ENCODE assay signal across 7 mouse cellular contexts in the genomic region with DNA sequence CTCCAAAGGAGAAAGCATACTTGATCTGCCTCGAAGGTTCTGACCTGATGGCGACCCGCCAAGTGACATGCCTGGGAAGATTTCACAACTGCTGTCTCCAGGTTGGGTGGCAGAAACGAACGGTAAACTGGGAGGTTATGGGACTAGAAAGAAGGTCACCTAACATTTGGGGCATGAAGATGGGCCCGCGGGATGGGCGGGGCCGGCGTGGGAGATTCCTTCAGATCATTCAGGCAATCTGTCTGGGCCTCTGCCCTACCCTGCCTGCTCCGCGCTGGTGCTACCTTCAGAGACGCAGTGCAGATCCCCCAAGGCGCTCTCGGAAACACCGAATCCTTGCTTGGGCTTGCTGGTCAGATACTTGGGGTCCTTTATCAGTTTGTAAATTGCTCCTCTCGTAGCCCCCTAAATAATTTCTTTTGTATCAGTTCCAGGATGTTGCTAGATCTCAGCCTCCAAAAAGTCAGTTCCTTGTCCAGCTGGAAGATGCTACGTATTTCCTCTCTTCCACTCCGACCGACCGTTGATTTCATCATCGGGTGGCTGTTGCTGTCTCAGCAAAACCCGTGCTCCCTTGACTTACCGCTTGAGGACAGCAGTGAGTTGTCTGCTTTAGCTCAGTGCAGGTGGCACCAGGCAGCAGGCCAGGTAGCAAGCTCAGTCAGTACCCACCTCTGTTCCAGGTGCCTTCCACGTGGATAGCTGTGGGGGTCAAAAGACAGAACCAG. TPM values are rescaled to one million over a fixed set of nuclear protein-coding genes. Genes with fewer than 3 reads are reported as not detected.
DNase-seq lines count a peak whose midpoint lies in the region; ATAC-seq and TF ChIP-seq lines count a peak whose summit lies in the region.

No protein-coding gene starts in this region.

- DNase-seq in MEL (ENCODE audit: low read depth, low spot score): peak; percentile 64
- DNase-seq in cerebellum, adult 11 months: peak; percentile 72
- peak; percentile 63 to 72 for DNase-seq in left cerebral cortex, postnatal 25 days (ENCODE audit: low spot score in 2 of 2)
- DNase-seq in right cerebral cortex, postnatal 4 days: peak; percentile 47

- H3K4me2 ChIP-seq in forebrain, embryonic 15.5 days (replicated peaks): peak overlapping the region; percentile 48
- H3K4me2 ChIP-seq in intestine, embryonic 15.5 days (replicated peaks): peak overlapping the region; percentile 54

- ATAC-seq in forebrain, embryonic 15.5 days (replicated peaks): peak; percentile 43; the same call in 1 of the 2 replicates
- ATAC-seq in intestine, embryonic 15.5 days: peak; percentile 63
- peak; percentile 77 for ATAC-seq in megakaryocyte progenitor cell, adult 5-6 weeks (replicated peaks; ENCODE audit: poor library complexity)

- intact Hi-C loops in left cerebral cortex, postnatal 25 days (cut with DNase I): loop anchor here (5.0 kb wide), 1 partner anchor 117 kb away; no protein-coding TSS in a partner anchor

- peak overlapping the region; percentile 57 to 76 for H3K4me3 ChIP-seq in MEL (ENCODE audit: control insufficient read depth in 1 of 2, insufficient read depth in 1 of 2, low read depth in 2 of 2, low read length in 2 of 2)
- peak overlapping the region; percentile 29 for H3K4me3 ChIP-seq in forebrain, embryonic 15.5 days
- H3K4me3 ChIP-seq in intestine, embryonic 15.5 days (replicated peaks): 0 out of 2 replicates have a peak overlapping the region, but pooled peaks have one; percentile 10

- TF ChIP-seq EP300 in MEL (IDR thresholded peaks at IDR 0.05; ENCODE audit: low read depth in 1 of 2, low read length in 2 of 2): no peak

- peak; percentile 37 to 43 (median 40) for TF ChIP-seq CTCF in MEL (IDR thresholded peaks at IDR 0.05 in 2 of 3, conservative IDR thresholded peaks at IDR 0.05 in 1 of 3; ENCODE audit: control insufficient read depth in 1 of 3, insufficient read depth in 1 of 3, low read depth in 2 of 3, low read length in 3 of 3, poor library complexity in 1 of 3, severe bottlenecking in 1 of 3)

- H3K9me3 ChIP-seq in MEL (replicated peaks; ENCODE audit: insufficient read depth, low read length): no peaks in the 10 kb centered on the region
- H3K9me3 ChIP-seq in forebrain, embryonic 15.5 days: no peaks in the 10 kb centered on the region
- no peaks in the 10 kb centered on the region for H3K9me3 ChIP-seq in intestine, embryonic 15.5 days

- peaks cover 0 to 15% of the 10 kb centered on the region in 2 experiments; a peak in 2 of 4 replicates for H3K36me3 ChIP-seq in MEL (ENCODE audit: control insufficient read depth in 1 of 2, insufficient read depth in 2 of 2, low read length in 2 of 2)
- no peaks in the 10 kb centered on the region for H3K36me3 ChIP-seq in forebrain, embryonic 15.5 days
- no peaks in the 10 kb centered on the region for H3K36me3 ChIP-seq in intestine, embryonic 15.5 days

- peak; percentile 10 for TF ChIP-seq RAD21 in MEL (IDR thresholded peaks at IDR 0.05; ENCODE audit: low read depth, low read length)

- peaks cover 7 to 15% of the 10 kb centered on the region in 2 experiments for H3K4me1 ChIP-seq in MEL (ENCODE audit: control insufficient read depth in 1 of 2, insufficient read depth in 2 of 2, low read length in 2 of 2)
- peaks cover 5% of the 10 kb centered on the region for H3K4me1 ChIP-seq in forebrain, embryonic 15.5 days
- peaks cover 4% of the 10 kb centered on the region for H3K4me1 ChIP-seq in intestine, embryonic 15.5 days (replicated peaks)

- WGBS in forebrain, embryonic 15.5 days: 12% methylated on average over 25 of the region's 25 CpGs
- WGBS in intestine, embryonic 15.5 days: 8% methylated on average over 25 of the region's 25 CpGs

- no peak for TF ChIP-seq POLR2A in MEL (IDR thresholded peaks at IDR 0.05; ENCODE audit: control insufficient read depth in 1 of 2, insufficient read depth in 1 of 2, low read depth in 1 of 2, low read length in 2 of 2, poor library complexity in 1 of 2)

- no peaks in the 10 kb centered on the region for H3K79me2 ChIP-seq in MEL (ENCODE audit: control insufficient read depth, insufficient read depth, low read length, poor library complexity)

- H3K9ac ChIP-seq in MEL (ENCODE audit: control insufficient read depth, low read depth, low read length, poor library complexity, severe bottlenecking): peak overlapping the region; percentile 63
- H3K9ac ChIP-seq in forebrain, embryonic 15.5 days (replicated peaks): peak overlapping the region; percentile 30; the same call in 1 of the 2 replicates
- H3K9ac ChIP-seq in intestine, embryonic 15.5 days: no peak overlapping the region

- no peaks in the 10 kb centered on the region for H3K27me3 ChIP-seq in MEL (ENCODE audit: control insufficient read depth in 1 of 2, insufficient read depth in 2 of 2, low read length in 2 of 2)
- no peaks in the 10 kb centered on the region for H3K27me3 ChIP-seq in forebrain, embryonic 15.5 days
- H3K27me3 ChIP-seq in intestine, embryonic 15.5 days (replicated peaks): 0 out of 2 replicates have a peak, but pooled peaks cover 5% of the 10 kb centered on the region

- peak overlapping the region; percentile 45 for H3K27ac ChIP-seq in MEL (ENCODE audit: control insufficient read depth, low read depth, low read length)
- no peak overlapping the region for H3K27ac ChIP-seq in forebrain, embryonic 15.5 days (replicated peaks)
- no peak overlapping the region for H3K27ac ChIP-seq in intestine, embryonic 15.5 days

TF ChIP-seq in MEL, 35 proteins besides CTCF, POLR2A, EP300 and RAD21:
- peak; percentile 48 for TF ChIP-seq ETS1 (IDR thresholded peaks at IDR 0.05; ENCODE audit: low read depth, low read length)
- TF ChIP-seq ZMIZ1 (IDR thresholded peaks at IDR 0.05; ENCODE audit: low read depth, low read length): no peak
- TF ChIP-seq CHD2 (IDR thresholded peaks at IDR 0.05; ENCODE audit: low read length): no peak
- TF ChIP-seq MXI1 (IDR thresholded peaks at IDR 0.05; ENCODE audit: low read depth, low read length): 0 out of 2 replicates have a peak, but pooled peaks have one; percentile 9

RNA-seq across cellular contexts. Expression of gene Prss39, which starts 12.6 kb away (rescaled TPM):
- not detected in 2 replicates for total RNA-seq in MEL (2012; rRNA removed)
- under 1 TPM in 1 of 2 experiments, not detected in 1; 0.06 TPM for polyA plus RNA-seq in MEL (2012; ENCODE audit: insufficient read depth in 1 of 2, insufficient read length in 2 of 2, low read depth in 1 of 2, low replicate concordance in 2 of 2, missing spikeins in 1 of 2)
- polyA plus RNA-seq in forebrain, embryonic 15.5 days (2015; fragmentation: Nextera tagmentation; extraction: Ambion mirVana): not detected in 2 replicates
- polyA plus RNA-seq in intestine, embryonic 15.5 days (2015; fragmentation: Nextera tagmentation; extraction: Ambion mirVana): not detected in 2 replicates
- not detected for total RNA-seq in left cerebral cortex, postnatal 25 days (2021)
- 0.29 TPM in 1 of 2 replicates, not detected in the other for total RNA-seq in megakaryocyte progenitor cell, adult 5-6 weeks (2015)
- total RNA-seq in megakaryocyte progenitor cell, adult 5-6 weeks (2017): not detected in 2 replicates

RNA-seq across cellular contexts. Expression of gene Ptpn18, which starts 26.1 kb away (rescaled TPM):
- 58.7 and 73.3 TPM in 2 replicates for total RNA-seq in MEL (2012; rRNA removed)
- polyA plus RNA-seq in MEL (2012; ENCODE audit: insufficient read depth in 1 of 2, insufficient read length in 2 of 2, low read depth in 1 of 2, low replicate concordance in 2 of 2, missing spikeins in 1 of 2): 10 to 100 TPM in 1 of 2 experiments, not detected in 1; 39.1 TPM
- 3.9 and 8.0 TPM in 2 replicates for polyA plus RNA-seq in forebrain, embryonic 15.5 days (2015; fragmentation: Nextera tagmentation; extraction: Ambion mirVana)
- 22.9 and 28.5 TPM in 2 replicates for polyA plus RNA-seq in intestine, embryonic 15.5 days (2015; fragmentation: Nextera tagmentation; extraction: Ambion mirVana)
- 1 to 10 TPM; 1.5 to 6.4 TPM for total RNA-seq in left cerebral cortex, postnatal 25 days (2021)
- 51.7 and 55.5 TPM in 2 replicates for total RNA-seq in megakaryocyte progenitor cell, adult 5-6 weeks (2015)
- 287 and 316 TPM in 2 replicates for total RNA-seq in megakaryocyte progenitor cell, adult 5-6 weeks (2017)

RNA-seq across cellular contexts. Expression of gene Imp4, which starts 46.0 kb away (rescaled TPM):
- total RNA-seq in MEL (2012; rRNA removed): 125 and 137 TPM in 2 replicates
- 100 to 1,000 TPM in 1 of 2 experiments, 10 to 100 TPM in 1; 57.8 to 204 TPM for polyA plus RNA-seq in MEL (2012; ENCODE audit: insufficient read depth in 1 of 2, insufficient read length in 2 of 2, low read depth in 1 of 2, low replicate concordance in 2 of 2, missing spikeins in 1 of 2)
- 62.1 and 66.7 TPM in 2 replicates for polyA plus RNA-seq in forebrain, embryonic 15.5 days (2015; fragmentation: Nextera tagmentation; extraction: Ambion mirVana)
- 109 and 113 TPM in 2 replicates for polyA plus RNA-seq in intestine, embryonic 15.5 days (2015; fragmentation: Nextera tagmentation; extraction: Ambion mirVana)
- 10 to 100 TPM; 29.1 to 35.1 TPM for total RNA-seq in left cerebral cortex, postnatal 25 days (2021)
- 53.6 and 69.7 TPM in 2 replicates for total RNA-seq in megakaryocyte progenitor cell, adult 5-6 weeks (2015)
- 29.5 and 32.1 TPM in 2 replicates for total RNA-seq in megakaryocyte progenitor cell, adult 5-6 weeks (2017)

RNA-seq across cellular contexts. Expression of gene Ccdc115, which starts 46.2 kb away (rescaled TPM):
- total RNA-seq in MEL (2012; rRNA removed): 60.9 and 63.4 TPM in 2 replicates
- polyA plus RNA-seq in MEL (2012; ENCODE audit: insufficient read depth in 1 of 2, insufficient read length in 2 of 2, low read depth in 1 of 2, low replicate concordance in 2 of 2, missing spikeins in 1 of 2): 10 to 100 TPM in 1 of 2 experiments, not detected in 1; 78.7 TPM
- polyA plus RNA-seq in forebrain, embryonic 15.5 days (2015; fragmentation: Nextera tagmentation; extraction: Ambion mirVana): 69.2 and 70.9 TPM in 2 replicates
- 60.9 and 61.9 TPM in 2 replicates for polyA plus RNA-seq in intestine, embryonic 15.5 days (2015; fragmentation: Nextera tagmentation; extraction: Ambion mirVana)
- 10 to 100 TPM; 14.3 to 16.5 TPM for total RNA-seq in left cerebral cortex, postnatal 25 days (2021)
- total RNA-seq in megakaryocyte progenitor cell, adult 5-6 weeks (2015): 52.4 and 54.5 TPM in 2 replicates
- total RNA-seq in megakaryocyte progenitor cell, adult 5-6 weeks (2017): 65.5 and 65.9 TPM in 2 replicates

RNA-seq across cellular contexts. Expression of gene Cfc1, which starts 49.8 kb away (rescaled TPM):
- not detected in 2 replicates for total RNA-seq in MEL (2012; rRNA removed)
- not detected for polyA plus RNA-seq in MEL (2012; ENCODE audit: insufficient read depth in 1 of 2, insufficient read length in 2 of 2, low read depth in 1 of 2, low replicate concordance in 2 of 2, missing spikeins in 1 of 2)
- not detected in 2 replicates for polyA plus RNA-seq in forebrain, embryonic 15.5 days (2015; fragmentation: Nextera tagmentation; extraction: Ambion mirVana)
- polyA plus RNA-seq in intestine, embryonic 15.5 days (2015; fragmentation: Nextera tagmentation; extraction: Ambion mirVana): not detected in 2 replicates
- total RNA-seq in left cerebral cortex, postnatal 25 days (2021): not detected
- total RNA-seq in megakaryocyte progenitor cell, adult 5-6 weeks (2015): 0.17 TPM in 1 of 2 replicates, not detected in the other
- total RNA-seq in megakaryocyte progenitor cell, adult 5-6 weeks (2017): not detected in 2 replicates

Comparison
In these comparisons a context has a peak if more than half of its experiments do, and no peak if none do; other contexts are left out.
1. H3K4me3 ChIP-seq: peak in every context shown above with its lines; median percentile 66 in MEL; 29 in forebrain, embryonic 15.5 days; 10 in intestine, embryonic 15.5 days.